Mouse (Mus musculus): ENCODE measurements around the gene Ass1. TPM values are rescaled to one million over a fixed set of nuclear protein-coding genes. Genes with fewer than 3 reads are reported as not detected.
"Not testable (repeated sequence)": the region's sequence is repeated elsewhere in the genome, so short reads cannot be mapped to it uniquely, and the experiment has no call there.

Gene Ass1
- polyA plus RNA-seq, 1 experiment = 5.3 TPM

DNA sequence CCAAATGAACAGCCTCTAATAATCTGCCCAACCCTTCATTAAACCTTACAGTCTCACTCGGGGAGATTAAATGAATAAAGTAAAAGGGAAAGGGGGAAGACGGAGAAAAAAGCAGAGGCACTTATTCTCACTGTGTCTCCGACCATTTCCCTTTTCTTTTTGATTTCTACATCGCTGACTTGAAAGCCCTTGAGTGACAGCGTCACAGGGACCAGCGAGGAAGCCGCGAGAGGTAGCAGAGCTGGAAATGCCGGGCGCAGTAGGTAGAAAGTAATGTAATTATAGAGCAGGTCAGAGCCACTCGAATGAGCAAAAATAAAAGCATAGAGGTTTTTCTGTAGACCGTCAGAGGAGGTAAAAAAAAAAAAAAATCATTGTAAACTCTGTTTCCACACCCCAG lies 46.5 kb downstream of the Ass1 start:
- Histone ChIP-seq H3K4me1 (ENCODE audit: control insufficient read depth, insufficient read depth, insufficient read length, low read length) (no peaks in the 10 kb centered on the region), H3K27ac (replicated peaks; ENCODE audit: low read depth, low read length) (no peak overlapping the region), H3K4me3 (ENCODE audit: insufficient read depth, low read depth, low read length) (no peak overlapping the region)

- Histone ChIP-seq H3K4me3 (ENCODE audit: insufficient read depth, low read depth, low read length) (no peak overlapping the region), H3K27ac (replicated peaks; ENCODE audit: low read depth, low read length) (no peak overlapping the region), H3K4me1 (ENCODE audit: control insufficient read depth, insufficient read depth, insufficient read length, low read length) (no peaks in the 10 kb centered on the region)
These were observed 51.9 kb downstream of the Ass1 start for GRCm38 (mm10) chr2:31521800-31522335.

DNA sequence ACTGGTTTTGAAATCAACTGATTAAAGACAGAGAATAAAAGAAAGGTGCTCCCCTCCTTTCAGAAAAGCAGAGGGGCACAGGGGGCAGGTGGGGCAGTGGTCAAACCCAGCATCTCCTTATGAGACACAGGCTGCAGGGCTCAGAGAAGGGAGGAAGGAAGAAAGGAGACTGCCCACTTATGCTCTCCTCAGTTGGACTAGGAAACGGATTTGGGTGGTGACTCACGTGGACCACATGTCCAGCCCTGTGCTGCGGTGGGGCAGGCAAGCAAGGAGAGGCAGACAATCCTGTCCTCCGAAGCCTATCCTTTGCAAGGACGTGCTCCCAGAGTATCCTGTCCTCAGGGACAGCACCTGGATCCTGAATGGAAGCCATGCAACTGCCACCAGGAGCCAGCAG lies 54.6 kb downstream of the Ass1 start:
- Histone ChIP-seq H3K27ac (replicated peaks; ENCODE audit: low read depth, low read length) (no peak overlapping the region), H3K4me3 (ENCODE audit: insufficient read depth, low read depth, low read length) (no peak overlapping the region), H3K4me1 (ENCODE audit: control insufficient read depth, insufficient read depth, insufficient read length, low read length) (no peaks in the 10 kb centered on the region)

GRCm38 (mm10) chr2:31525778-31526177 lies 55.8 kb downstream of the Ass1 start:
- H3K4me3 ChIP-seq (ENCODE audit: insufficient read depth, low read depth, low read length) = no peak overlapping the region
- no peaks in the 10 kb centered on the region for H3K4me1 ChIP-seq (ENCODE audit: control insufficient read depth, insufficient read depth, insufficient read length, low read length)
- no peak overlapping the region for H3K27ac ChIP-seq (replicated peaks; ENCODE audit: low read depth, low read length)

- no peak overlapping the region for H3K4me3 ChIP-seq (ENCODE audit: insufficient read depth, low read depth, low read length)
- H3K4me1 ChIP-seq (ENCODE audit: control insufficient read depth, insufficient read depth, insufficient read length, low read length) = no peaks in the 10 kb centered on the region
- H3K27ac ChIP-seq (replicated peaks; ENCODE audit: low read depth, low read length) = no peak overlapping the region
These were observed 60.2 kb downstream of the Ass1 start for GRCm38 (mm10) chr2:31530201-31530600.

DNA sequence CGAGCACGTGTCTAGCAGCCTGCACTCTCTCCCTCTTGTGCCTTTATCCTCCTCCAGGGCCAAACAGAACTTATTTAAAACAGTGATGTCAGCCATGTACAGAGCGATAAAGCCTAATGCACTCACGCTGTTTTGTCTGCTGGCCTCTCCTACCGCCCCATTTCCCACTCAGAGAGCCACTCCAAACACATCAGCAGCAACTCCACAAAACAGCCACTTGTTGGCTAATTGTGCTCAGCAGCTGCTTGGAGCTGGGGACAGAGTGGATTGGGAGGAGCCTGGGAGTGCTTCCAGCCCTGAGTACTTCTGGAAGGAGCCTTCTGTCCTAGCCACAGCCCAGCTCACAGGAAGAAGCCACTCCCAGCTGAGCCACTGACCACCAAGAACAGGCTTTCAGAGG lies 67.0 kb downstream of the Ass1 start:
- H3K27ac ChIP-seq (replicated peaks; ENCODE audit: low read depth, low read length) = no peak overlapping the region
- no peaks in the 10 kb centered on the region for H3K4me1 ChIP-seq (ENCODE audit: control insufficient read depth, insufficient read depth, insufficient read length, low read length)
- no peak overlapping the region for H3K4me3 ChIP-seq (ENCODE audit: insufficient read depth, low read depth, low read length)

GRCm38 (mm10) chr2:31538745-31539144 lies 68.7 kb downstream of the Ass1 start:
- Histone ChIP-seq H3K27ac (replicated peaks; ENCODE audit: low read depth, low read length) (no peak overlapping the region), H3K4me1 (ENCODE audit: control insufficient read depth, insufficient read depth, insufficient read length, low read length) (no peaks in the 10 kb centered on the region), H3K4me3 (ENCODE audit: insufficient read depth, low read depth, low read length) (no peak overlapping the region)

GRCm38 (mm10) chr2:31541581-31541980 lies 71.6 kb downstream of the Ass1 start:
- Histone ChIP-seq H3K4me3 (ENCODE audit: insufficient read depth, low read depth, low read length) (no peak overlapping the region), H3K27ac (replicated peaks; ENCODE audit: low read depth, low read length) (no peak overlapping the region), H3K4me1 (ENCODE audit: control insufficient read depth, insufficient read depth, insufficient read length, low read length) (no peaks in the 10 kb centered on the region)

DNA sequence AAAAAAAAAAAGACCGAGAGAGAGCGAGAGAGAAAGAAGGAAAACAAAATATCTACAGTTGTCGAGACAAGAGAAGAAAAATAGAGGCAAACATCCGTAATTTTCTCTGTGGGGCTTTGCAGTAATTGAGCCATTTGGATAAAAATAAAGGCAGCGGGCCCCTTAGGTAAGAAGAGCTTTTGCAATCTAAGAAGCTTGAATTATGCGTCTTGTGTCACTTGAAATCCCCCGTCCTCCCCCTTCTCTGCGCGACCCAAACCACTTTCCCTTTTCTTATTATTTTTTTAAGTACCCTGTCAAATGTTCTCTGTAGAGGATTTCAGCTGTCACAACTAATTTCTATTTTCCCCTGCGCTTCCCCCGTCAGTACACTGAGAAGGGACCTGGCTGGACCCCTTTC lies 77.7 kb downstream of the Ass1 start:
- no peak overlapping the region for H3K27ac ChIP-seq (replicated peaks; ENCODE audit: low read depth, low read length)
- H3K4me1 ChIP-seq (ENCODE audit: control insufficient read depth, insufficient read depth, insufficient read length, low read length) = no peaks in the 10 kb centered on the region
- no peak overlapping the region for H3K4me3 ChIP-seq (ENCODE audit: insufficient read depth, low read depth, low read length)

- no peak overlapping the region for H3K27ac ChIP-seq (replicated peaks; ENCODE audit: low read depth, low read length)
- H3K4me3 ChIP-seq (ENCODE audit: insufficient read depth, low read depth, low read length) = no peak overlapping the region
- no peaks in the 10 kb centered on the region for H3K4me1 ChIP-seq (ENCODE audit: control insufficient read depth, insufficient read depth, insufficient read length, low read length)
These were observed 80.5 kb downstream of the Ass1 start for GRCm38 (mm10) chr2:31550503-31550902.

- not testable (repeated sequence) for H3K4me3 ChIP-seq (ENCODE audit: insufficient read depth, low read depth, low read length); H3K27ac ChIP-seq (replicated peaks; ENCODE audit: low read depth, low read length); H3K4me1 ChIP-seq (ENCODE audit: control insufficient read depth, insufficient read depth, insufficient read length, low read length)
These were observed 81.3 kb downstream of the Ass1 start for GRCm38 (mm10) chr2:31551351-31551750.

GRCm38 (mm10) chr2:31551971-31552370 lies 82.0 kb downstream of the Ass1 start:
- Histone ChIP-seq H3K4me3 (ENCODE audit: insufficient read depth, low read depth, low read length) (no peak overlapping the region), H3K4me1 (ENCODE audit: control insufficient read depth, insufficient read depth, insufficient read length, low read length) (no peaks in the 10 kb centered on the region), H3K27ac (replicated peaks; ENCODE audit: low read depth, low read length) (no peak overlapping the region)

- Histone ChIP-seq H3K27ac (replicated peaks; ENCODE audit: low read depth, low read length) (no peak overlapping the region), H3K4me1 (ENCODE audit: control insufficient read depth, insufficient read depth, insufficient read length, low read length) (no peaks in the 10 kb centered on the region), H3K4me3 (ENCODE audit: insufficient read depth, low read depth, low read length) (no peak overlapping the region)
These were observed 84.6 kb downstream of the Ass1 start for GRCm38 (mm10) chr2:31554619-31555018.

Other genes with a start within 250 kb of the Ass1 start
- gene Ncs1, start 224.4 kb upstream of the Ass1 start, polyA plus RNA-seq (2012; ENCODE audit: insufficient read depth, insufficient read length, missing spikeins) = 0.25 and 0.67 TPM in 2 replicates
- 3.3 and 5.4 TPM in 2 replicates for gene Hmcn2, start 155.8 kb upstream of the Ass1 start, polyA plus RNA-seq (2012; ENCODE audit: insufficient read depth, insufficient read length, missing spikeins)
- gene Fubp3, start 102.4 kb downstream of the Ass1 start, polyA plus RNA-seq (2012; ENCODE audit: insufficient read depth, insufficient read length, missing spikeins) = 14.2 and 17.0 TPM in 2 replicates
- gene Prdm12, start 169.8 kb downstream of the Ass1 start, polyA plus RNA-seq (2012; ENCODE audit: insufficient read depth, insufficient read length, missing spikeins) = not detected in 2 replicates
- gene Exosc2, start 200.5 kb downstream of the Ass1 start, polyA plus RNA-seq (2012; ENCODE audit: insufficient read depth, insufficient read length, missing spikeins) = 8.3 and 9.2 TPM in 2 replicates
- gene Abl1, start 218.2 kb downstream of the Ass1 start, polyA plus RNA-seq (2012; ENCODE audit: insufficient read depth, insufficient read length, missing spikeins) = 9.7 and 11.9 TPM in 2 replicates